Mouse (Mus musculus): ENCODE measurements around the gene Slc30a1. TPM values are rescaled to one million over a fixed set of nuclear protein-coding genes. Genes with fewer than 3 reads are reported as not detected.

Gene Slc30a1
- polyA plus RNA-seq, 1 experiment from 2014 or later = 5.6 TPM

- TF ChIP-seq CTCF (IDR thresholded peaks at IDR 0.05; ENCODE audit: low read depth) = no peak
- Histone ChIP-seq H3K9ac (ENCODE audit: low read depth, low read length) (no peak overlapping the region), H3K36me3 (ENCODE audit: insufficient read depth, low read length) (no peaks in the 10 kb centered on the region), H3K27me3 (ENCODE audit: insufficient read depth, low read length) (no peaks in the 10 kb centered on the region), H3K4me3 (replicated peaks; ENCODE audit: low read depth, low read length) (no peak overlapping the region), H3K9me3 (replicated peaks; ENCODE audit: low read length) (no peaks in the 10 kb centered on the region), H3K27ac (no peak overlapping the region), H3K4me2 (ENCODE audit: low read length) (no peak overlapping the region), H3K4me1 (replicated peaks; ENCODE audit: insufficient read depth, low read length) (0 out of 2 replicates have a peak, but pooled peaks cover 2% of the 10 kb centered on the region)
- DNase-seq (ENCODE audit: low spot score) (no peak), ATAC-seq (replicated peaks; ENCODE audit: low FRiP score, low read depth) (no peak)
- 87% methylated on average over 5 of the region's 5 CpGs for WGBS
These were observed 39.2 kb downstream of the Slc30a1 start for GRCm38 (mm10) chr1:191945756-191946155.

DNA sequence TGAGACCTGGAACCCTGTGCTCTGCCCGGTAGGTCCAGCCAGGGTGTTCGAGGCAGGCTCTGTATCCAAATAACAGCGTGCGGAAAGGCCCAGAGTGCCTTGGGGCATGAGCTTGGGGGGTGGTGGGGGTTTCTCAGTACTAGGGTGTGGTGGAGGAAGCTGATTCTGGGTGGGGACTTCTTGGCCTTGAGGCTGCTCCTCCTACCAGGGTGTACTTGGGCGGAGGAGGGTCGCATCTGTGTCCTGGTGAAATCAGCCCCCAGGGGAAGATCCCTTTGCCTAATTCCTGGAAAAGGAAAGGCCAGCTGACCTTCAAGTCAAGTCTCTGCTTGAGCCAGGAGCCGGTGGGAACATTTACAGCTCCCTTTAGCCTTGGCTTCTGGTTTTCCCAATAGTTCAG lies 39.7 kb downstream of the Slc30a1 start:
- Histone ChIP-seq H3K4me1 (replicated peaks; ENCODE audit: insufficient read depth, low read length) (0 out of 2 replicates have a peak, but pooled peaks cover 2% of the 10 kb centered on the region), H3K4me3 (replicated peaks; ENCODE audit: low read depth, low read length) (no peak overlapping the region), H3K36me3 (ENCODE audit: insufficient read depth, low read length) (no peaks in the 10 kb centered on the region), H3K4me2 (ENCODE audit: low read length) (no peak overlapping the region), H3K9ac (ENCODE audit: low read depth, low read length) (no peak overlapping the region), H3K27ac (no peak overlapping the region), H3K27me3 (ENCODE audit: insufficient read depth, low read length) (no peaks in the 10 kb centered on the region), H3K9me3 (replicated peaks; ENCODE audit: low read length) (no peaks in the 10 kb centered on the region)
- DNase-seq (ENCODE audit: low spot score) (no peak), ATAC-seq (replicated peaks; ENCODE audit: low FRiP score, low read depth) (no peak)
- no peak for TF ChIP-seq CTCF (IDR thresholded peaks at IDR 0.05; ENCODE audit: low read depth)
- WGBS = 70% methylated on average over 7 of the region's 7 CpGs

GRCm38 (mm10) chr1:191946835-191947234 lies 40.3 kb downstream of the Slc30a1 start:
- H3K27me3 ChIP-seq (ENCODE audit: insufficient read depth, low read length) = no peaks in the 10 kb centered on the region
- DNase-seq (ENCODE audit: low spot score) (no peak), ATAC-seq (replicated peaks; ENCODE audit: low FRiP score, low read depth) (no peak)
- no peak overlapping the region for H3K4me2 ChIP-seq (ENCODE audit: low read length)
- no peaks in the 10 kb centered on the region for H3K9me3 ChIP-seq (replicated peaks; ENCODE audit: low read length)
- no peak overlapping the region for H3K27ac ChIP-seq
- no peak overlapping the region for H3K4me3 ChIP-seq (replicated peaks; ENCODE audit: low read depth, low read length)
- no peaks in the 10 kb centered on the region for H3K36me3 ChIP-seq (ENCODE audit: insufficient read depth, low read length)
- H3K9ac ChIP-seq (ENCODE audit: low read depth, low read length) = no peak overlapping the region
- WGBS = 80% methylated on average over 2 of the region's 2 CpGs
- 0 out of 2 replicates have a peak, but pooled peaks cover 2% of the 10 kb centered on the region for H3K4me1 ChIP-seq (replicated peaks; ENCODE audit: insufficient read depth, low read length)
- no peak for TF ChIP-seq CTCF (IDR thresholded peaks at IDR 0.05; ENCODE audit: low read depth)

DNA sequence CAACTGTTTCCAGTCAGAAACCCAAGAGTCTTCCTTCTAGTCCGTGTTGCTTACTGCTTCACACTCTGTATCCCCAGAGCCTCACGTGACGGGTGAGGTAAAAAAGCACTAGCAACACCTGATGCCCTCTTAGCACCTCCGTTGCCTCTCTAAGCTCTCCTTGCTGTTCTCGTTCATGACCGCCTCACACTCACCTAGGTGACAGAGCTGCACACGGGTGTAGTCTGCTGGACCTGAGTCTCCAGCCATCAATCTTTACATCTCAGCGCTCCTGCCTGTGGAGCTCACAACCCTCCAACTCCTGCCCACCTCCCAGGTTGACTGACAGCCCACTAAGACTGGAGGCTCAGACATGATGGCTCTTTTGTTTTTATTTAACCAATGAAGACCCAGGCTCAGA lies 41.2 kb downstream of the Slc30a1 start:
- Histone ChIP-seq H3K27ac (no peak overlapping the region), H3K27me3 (ENCODE audit: insufficient read depth, low read length) (no peaks in the 10 kb centered on the region), H3K4me1 (replicated peaks; ENCODE audit: insufficient read depth, low read length) (0 out of 2 replicates have a peak, but pooled peaks cover 2% of the 10 kb centered on the region), H3K4me2 (ENCODE audit: low read length) (no peak overlapping the region), H3K36me3 (ENCODE audit: insufficient read depth, low read length) (no peaks in the 10 kb centered on the region), H3K9me3 (replicated peaks; ENCODE audit: low read length) (no peaks in the 10 kb centered on the region), H3K4me3 (replicated peaks; ENCODE audit: low read depth, low read length) (no peak overlapping the region), H3K9ac (ENCODE audit: low read depth, low read length) (no peak overlapping the region)
- no peak for TF ChIP-seq CTCF (IDR thresholded peaks at IDR 0.05; ENCODE audit: low read depth)
- ATAC-seq (replicated peaks; ENCODE audit: low FRiP score, low read depth) (no peak), DNase-seq (ENCODE audit: low spot score) (no peak)
- WGBS = 55% methylated on average over 8 of the region's 8 CpGs

- Histone ChIP-seq H3K9me3 (replicated peaks; ENCODE audit: low read length) (no peaks in the 10 kb centered on the region), H3K4me3 (replicated peaks; ENCODE audit: low read depth, low read length) (no peak overlapping the region), H3K27me3 (ENCODE audit: insufficient read depth, low read length) (no peaks in the 10 kb centered on the region), H3K4me2 (ENCODE audit: low read length) (no peak overlapping the region), H3K4me1 (replicated peaks; ENCODE audit: insufficient read depth, low read length) (0 out of 2 replicates have a peak, but pooled peaks cover 2% of the 10 kb centered on the region), H3K36me3 (ENCODE audit: insufficient read depth, low read length) (no peaks in the 10 kb centered on the region), H3K27ac (no peak overlapping the region), H3K9ac (ENCODE audit: low read depth, low read length) (no peak overlapping the region)
- WGBS = 75% methylated on average over 8 of the region's 8 CpGs
- TF ChIP-seq CTCF (IDR thresholded peaks at IDR 0.05; ENCODE audit: low read depth) = no peak
- DNase-seq (ENCODE audit: low spot score) (no peak), ATAC-seq (replicated peaks; ENCODE audit: low FRiP score, low read depth) (no peak)
These were observed 42.0 kb downstream of the Slc30a1 start for GRCm38 (mm10) chr1:191948600-191948999.

DNA sequence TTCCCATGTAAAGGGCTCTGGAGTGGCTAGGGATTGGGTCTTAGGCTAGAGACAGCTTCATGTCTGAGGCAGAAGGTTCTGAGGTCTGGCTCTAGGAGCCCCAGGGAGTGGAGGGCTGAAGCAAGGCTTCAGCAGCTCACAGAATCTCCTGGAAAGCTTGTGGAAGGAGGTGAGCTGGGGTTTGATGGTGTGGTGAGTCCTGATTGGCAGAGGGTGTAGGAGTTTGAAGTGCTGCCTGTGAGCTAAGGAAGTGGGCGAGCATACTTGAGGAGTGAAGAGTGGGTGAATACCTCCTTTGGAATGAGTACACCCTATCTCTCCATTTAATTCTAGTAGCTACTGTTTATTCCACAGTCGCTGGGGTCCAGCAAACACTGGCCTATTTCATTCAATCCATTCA lies 44.0 kb downstream of the Slc30a1 start:
- no peak overlapping the region for H3K9ac ChIP-seq (ENCODE audit: low read depth, low read length)
- H3K4me2 ChIP-seq (ENCODE audit: low read length) = no peak overlapping the region
- DNase-seq (ENCODE audit: low spot score) = no peak
- no peak overlapping the region for H3K27ac ChIP-seq
- no peak for TF ChIP-seq CTCF (IDR thresholded peaks at IDR 0.05; ENCODE audit: low read depth)
- H3K9me3 ChIP-seq (replicated peaks; ENCODE audit: low read length) = no peaks in the 10 kb centered on the region
- no peak overlapping the region for H3K4me3 ChIP-seq (replicated peaks; ENCODE audit: low read depth, low read length)
- no peaks in the 10 kb centered on the region for H3K27me3 ChIP-seq (ENCODE audit: insufficient read depth, low read length)
- H3K4me1 ChIP-seq (replicated peaks; ENCODE audit: insufficient read depth, low read length) = 0 out of 2 replicates have a peak, but pooled peaks cover 2% of the 10 kb centered on the region
- H3K36me3 ChIP-seq (ENCODE audit: insufficient read depth, low read length) = no peaks in the 10 kb centered on the region
- ATAC-seq (replicated peaks; ENCODE audit: low FRiP score, low read depth) = no peak
- 60% methylated on average over 2 of the region's 2 CpGs for WGBS

- ATAC-seq (replicated peaks; ENCODE audit: low FRiP score, low read depth) (no peak), DNase-seq (ENCODE audit: low spot score) (no peak)
- no peak overlapping the region for H3K9ac ChIP-seq (ENCODE audit: low read depth, low read length)
- no peak overlapping the region for H3K4me2 ChIP-seq (ENCODE audit: low read length)
- no peak for TF ChIP-seq CTCF (IDR thresholded peaks at IDR 0.05; ENCODE audit: low read depth)
- no peak overlapping the region for H3K4me3 ChIP-seq (replicated peaks; ENCODE audit: low read depth, low read length)
- no peaks in the 10 kb centered on the region for H3K27me3 ChIP-seq (ENCODE audit: insufficient read depth, low read length)
- no peak overlapping the region for H3K27ac ChIP-seq
- H3K36me3 ChIP-seq (ENCODE audit: insufficient read depth, low read length) = no peaks in the 10 kb centered on the region
- H3K4me1 ChIP-seq (replicated peaks; ENCODE audit: insufficient read depth, low read length) = no peaks in the 10 kb centered on the region
- 93% methylated on average over 11 of the region's 11 CpGs for WGBS
- no peaks in the 10 kb centered on the region for H3K9me3 ChIP-seq (replicated peaks; ENCODE audit: low read length)
These were observed 46.3 kb downstream of the Slc30a1 start for GRCm38 (mm10) chr1:191952733-191953335.

All from kidney, postnatal 0 days (tissue).